In the genomic region with DNA sequence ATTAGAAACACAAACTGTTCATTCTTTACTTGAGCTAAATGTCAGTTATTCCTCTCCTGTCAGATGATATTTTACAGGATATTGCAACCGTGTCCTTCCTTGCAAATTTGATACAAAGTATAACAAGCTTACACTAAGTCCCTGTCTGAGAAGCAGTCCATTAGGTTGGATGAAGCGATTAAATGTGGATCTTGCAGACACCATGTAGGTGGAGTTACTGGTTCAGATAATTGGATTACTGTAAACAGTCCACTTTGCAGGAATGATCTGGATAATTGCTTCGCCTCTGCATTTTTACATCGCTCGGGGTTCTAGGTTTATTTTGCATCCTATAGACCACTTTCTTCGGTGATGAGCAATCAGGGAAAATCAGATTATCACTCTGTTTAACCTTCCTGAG, we compare ENCODE assay signal across 23 mouse cellular contexts.
DNase-seq lines count a peak whose midpoint lies in the region; ATAC-seq and TF ChIP-seq lines count a peak whose summit lies in the region.
"Had no signal": no experiment of that assay in that cellular context is flagged by ENCODE, and none has a peak within 500 bp of the region (broad histone marks: within the 10 kb centered on the region; RNA-seq: fewer than 3 reads in every experiment).

No protein-coding gene starts in this region.

- peak; percentile 12 for DNase-seq in hindbrain, postnatal 0 days (ENCODE audit: low spot score)
- DNase-seq in MN1 (ENCODE audit: low spot score), result peak; percentile 83
- DNase-seq in retina, embryonic 14.5 days (ENCODE audit: low spot score), result peak; percentile 61
- DNase-seq in retina, postnatal 7 days (ENCODE audit: low read depth, low spot score), result peak; percentile 49
- no peak for DNase-seq in gastrocnemius, adult 2 months
- DNase-seq in adrenal gland, adult 18-20 months (ENCODE audit: low spot score in 2 of 2), result no peak
- DNase-seq: adrenal gland, postnatal 10 days; adrenal gland, postnatal 25 days; B cell, adult 2 months; cerebellum, adult 11-12 months; cerebellum, adult 2 months; cerebellum, adult 9-10 months; cerebellum, postnatal 10 days; cerebellum, postnatal 25 days; forebrain, postnatal 0 days had no signal

- no peaks in the 10 kb centered on the region for H3K27me3 ChIP-seq in hindbrain, postnatal 0 days (ENCODE audit: insufficient read depth, low read length)
- no peaks in the 10 kb centered on the region for H3K27me3 ChIP-seq in hindbrain, embryonic 13.5 days
- H3K27me3 ChIP-seq: CH12.LX; forebrain, embryonic 13.5 days; forebrain, embryonic 15.5 days had no signal

- no peak for ATAC-seq in hindbrain, postnatal 0 days
- ATAC-seq in hindbrain, embryonic 13.5 days (ENCODE audit: low FRiP score), result no peak
- ATAC-seq: CD4-positive, CD25-positive, alpha-beta regulatory T cell, adult 4 months; forebrain, embryonic 13.5 days; forebrain, embryonic 15.5 days; forebrain, postnatal 0 days had no signal

- no peak overlapping the region for H3K9ac ChIP-seq in hindbrain, postnatal 0 days (replicated peaks; ENCODE audit: low read length)
- no peak overlapping the region for H3K9ac ChIP-seq in hindbrain, embryonic 13.5 days
- H3K9ac ChIP-seq: embryonic facial prominence, embryonic 12.5 days; forebrain, embryonic 13.5 days; forebrain, embryonic 15.5 days; forebrain, postnatal 0 days had no signal

- intact Hi-C loops in gastrocnemius, adult 2 months (cut with DNase I), result no loop called here

- no peaks in the 10 kb centered on the region for H3K4me1 ChIP-seq in hindbrain, postnatal 0 days (ENCODE audit: insufficient read depth, low read length)
- H3K4me1 ChIP-seq in hindbrain, embryonic 13.5 days (replicated peaks), result no peaks in the 10 kb centered on the region
- H3K4me1 ChIP-seq: forebrain, embryonic 13.5 days; forebrain, embryonic 15.5 days had no signal

- H3K9me3 ChIP-seq in hindbrain, postnatal 0 days (ENCODE audit: low read length), result no peaks in the 10 kb centered on the region
- no peaks in the 10 kb centered on the region for H3K9me3 ChIP-seq in hindbrain, embryonic 13.5 days
- H3K9me3 ChIP-seq: embryonic facial prominence, embryonic 10.5 days; embryonic facial prominence, embryonic 12.5 days; forebrain, embryonic 13.5 days; forebrain, embryonic 15.5 days; G1E had no signal

- H3K4me2 ChIP-seq in hindbrain, postnatal 0 days (ENCODE audit: low read depth, low read length), result no peak overlapping the region
- H3K4me2 ChIP-seq in hindbrain, embryonic 13.5 days, result no peak overlapping the region
- H3K4me2 ChIP-seq: embryonic facial prominence, embryonic 12.5 days; forebrain, embryonic 13.5 days; forebrain, embryonic 15.5 days had no signal

- no peak overlapping the region for H3K27ac ChIP-seq in hindbrain, postnatal 0 days
- H3K27ac ChIP-seq in hindbrain, embryonic 13.5 days, result no peak overlapping the region
- H3K27ac ChIP-seq in gastrocnemius, adult 2 months, result no peak overlapping the region
- H3K27ac ChIP-seq: embryonic facial prominence, embryonic 10.5 days; embryonic facial prominence, embryonic 12.5 days; forebrain, embryonic 13.5 days; forebrain, embryonic 15.5 days had no signal

- H3K36me3 ChIP-seq in hindbrain, postnatal 0 days (ENCODE audit: insufficient read depth, low read length), result no peaks in the 10 kb centered on the region
- no peaks in the 10 kb centered on the region for H3K36me3 ChIP-seq in hindbrain, embryonic 13.5 days
- H3K36me3 ChIP-seq: embryonic facial prominence, embryonic 10.5 days; embryonic facial prominence, embryonic 12.5 days; forebrain, embryonic 15.5 days; G1E had no signal

- no peak overlapping the region for H3K4me3 ChIP-seq in hindbrain, postnatal 0 days (ENCODE audit: low read length)
- no peak overlapping the region for H3K4me3 ChIP-seq in hindbrain, embryonic 13.5 days
- H3K4me3 ChIP-seq in gastrocnemius, adult 2 months, result no peak overlapping the region
- H3K4me3 ChIP-seq: embryonic facial prominence, embryonic 10.5 days; embryonic facial prominence, embryonic 12.5 days; forebrain, embryonic 13.5 days; forebrain, embryonic 15.5 days had no signal

- TF ChIP-seq CTCF in hindbrain, postnatal 0 days (IDR thresholded peaks at IDR 0.05; ENCODE audit: low read depth), result no peak
- TF ChIP-seq CTCF in gastrocnemius, adult 2 months (IDR thresholded peaks at IDR 0.05), result no peak

- 70% methylated on average over 6 of the region's 6 CpGs for WGBS in hindbrain, postnatal 0 days
- WGBS in hindbrain, embryonic 13.5 days, result 77% methylated on average over 6 of the region's 6 CpGs

Comparison
In these comparisons a context has a peak if more than half of its experiments do, and no peak if none do; other contexts are left out.
1. DNase-seq: peak in hindbrain, postnatal 0 days (single experiment), MN1 (single experiment), retina, embryonic 14.5 days (single experiment) and retina, postnatal 7 days (single experiment); none in gastrocnemius, adult 2 months (single experiment) and adrenal gland, adult 18-20 months (0 of 2).